In the genomic region with DNA sequence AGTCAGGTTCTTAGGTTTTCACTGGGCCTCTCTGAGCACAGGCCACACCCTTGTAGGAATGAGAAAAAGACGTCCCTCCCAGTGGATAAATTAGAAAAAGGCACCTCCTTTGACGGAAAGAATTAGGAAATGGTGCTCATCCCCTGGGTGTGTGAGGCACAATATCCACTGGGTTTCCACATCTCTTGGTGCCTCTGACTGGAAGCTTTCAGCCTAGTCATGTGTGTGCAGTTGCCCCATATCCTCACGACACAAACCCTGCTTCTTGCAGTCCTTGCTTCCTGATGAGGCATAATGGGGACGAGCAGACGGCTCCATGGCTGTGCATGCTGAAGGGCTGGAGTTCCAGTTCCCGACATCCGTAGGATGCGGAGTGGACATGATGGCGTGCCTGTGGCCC, we compare ENCODE assay signal across 22 mouse cellular contexts. TPM values are rescaled to one million over a fixed set of nuclear protein-coding genes. Genes with fewer than 3 reads are reported as not detected.
"Had no signal": no experiment of that assay in that cellular context is flagged by ENCODE, and none has a peak within 500 bp of the region (broad histone marks: within the 10 kb centered on the region; RNA-seq: fewer than 3 reads in every experiment).

No protein-coding gene starts in this region.

- H3K4me1 ChIP-seq: limb, embryonic 13.5 days; liver, embryonic 13.5 days; neural tube, embryonic 12.5 days; neural tube, embryonic 15.5 days; stomach, embryonic 15.5 days had no signal

- H3K4me3 ChIP-seq: limb, embryonic 13.5 days; liver, embryonic 13.5 days; neural tube, embryonic 12.5 days; neural tube, embryonic 15.5 days; stomach, embryonic 15.5 days had no signal

- H3K27ac ChIP-seq: limb, embryonic 13.5 days; liver, embryonic 13.5 days; macrophage; neural tube, embryonic 12.5 days; neural tube, embryonic 15.5 days; stomach, embryonic 15.5 days had no signal

- H3K9me3 ChIP-seq: limb, embryonic 13.5 days; liver, embryonic 13.5 days; neural tube, embryonic 12.5 days; neural tube, embryonic 15.5 days; stomach, embryonic 15.5 days had no signal

- H3K36me3 ChIP-seq: limb, embryonic 13.5 days; liver, embryonic 13.5 days; neural tube, embryonic 12.5 days; neural tube, embryonic 15.5 days; stomach, embryonic 15.5 days had no signal

- H3K27me3 ChIP-seq: limb, embryonic 13.5 days; liver, embryonic 13.5 days; neural tube, embryonic 12.5 days; stomach, embryonic 15.5 days had no signal

- ATAC-seq: lung, postnatal 0 days had no signal

- DNase-seq: kidney, adult 18-20 months; kidney, adult 9 months; kidney, postnatal 14 days; kidney, postnatal 4 days; left cerebral cortex, postnatal 4 days; liver; liver, embryonic 13.5 days; lung, embryonic 14.5 days; midbrain, embryonic 14.5 days; retina, postnatal 1 day; right cerebral cortex, postnatal 25 days; spleen, adult 18-20 months; thymus, postnatal 36 days had no signal

RNA-seq across cellular contexts. Expression of a gene that starts 29.9 kb away (rescaled TPM):
- total RNA-seq: megakaryocyte-erythroid progenitor cell, adult 5-6 weeks had no signal
- polyA plus RNA-seq: liver, embryonic 13.5 days; macrophage; midbrain, embryonic 11.5 days; neural tube, embryonic 12.5 days; urinary bladder, adult 2 months had no signal
